Mouse (Mus musculus) embryonic facial prominence, embryonic 12.5 days (tissue): ENCODE results near the gene Kpna7. TPM values are rescaled to one million over a fixed set of nuclear protein-coding genes. Genes with fewer than 3 reads are reported as not detected.
"Not testable (repeated sequence)": the region's sequence is repeated elsewhere in the genome, so short reads cannot be mapped to it uniquely, and the experiment has no call there.

Source experiments
- ATAC-seq: fragments of 200-750 bp; cut with Nextera tagmentation; 2 replicates; pipeline ENCODE4 v1.8.0; 2017; ENCODE audit not compliant: insufficient number of reproducible peaks, insufficient read depth, low FRiP score, low TSS enrichment
- H3K27ac ChIP-seq: fragments of 300-500 bp; sonication (generic); 2 replicates; pipeline ENCODE4 v1.5.1; 2016; ENCODE audit warnings: mild to moderate bottlenecking
- H3K27me3 ChIP-seq: fragments of 300-500 bp; sonication (generic); 2 replicates; pipeline ENCODE4 v1.6.1; 2016; ENCODE audit warnings: mild to moderate bottlenecking, moderate library complexity
- H3K36me3 ChIP-seq: fragments of 300-500 bp; sonication (generic); 2 replicates; pipeline ENCODE4 v1.6.1; 2016; ENCODE audit warnings: mild to moderate bottlenecking
- H3K4me1 ChIP-seq: fragments of 300-500 bp; sonication (generic); 2 replicates; pipeline ENCODE4 v1.6.1; 2016
- H3K4me2 ChIP-seq: fragments of 300-500 bp; sonication (generic); replicated peaks from 2 replicates; pipeline ENCODE4 v1.6.1; 2016; ENCODE audit warnings: mild to moderate bottlenecking, moderate library complexity
- H3K4me3 ChIP-seq: fragments of 300-500 bp; sonication (generic); 2 replicates; pipeline ENCODE4 v1.5.1; 2016; ENCODE audit warnings: mild to moderate bottlenecking
- H3K9ac ChIP-seq: fragments of 300-500 bp; sonication (generic); 2 replicates; pipeline ENCODE4 v1.6.1; 2016; ENCODE audit warnings: mild to moderate bottlenecking, moderate library complexity
- H3K9me3 ChIP-seq: fragments of 300-500 bp; sonication (generic); 2 replicates; pipeline ENCODE4 v1.6.1; 2016; ENCODE audit warnings: mild to moderate bottlenecking, moderate library complexity
- WGBS: fragments of 180-500 bp; shearing (Covaris S2); methylation state at CpG from one replicate; pipeline ENCODE4 v1.1.7; 2016; 5-methylcytosine and 5-hydroxymethylcytosine counted together
- polyA plus RNA-seq: library from polyadenylated mRNA; unstranded; fragments of >200 nt; fragmentation: Nextera tagmentation; extraction: Ambion mirVana; gene quantifications from 2 replicates; pipeline ENCODE4 v1.2.1, GENCODE M21; 2016

Gene Kpna7
- polyA plus RNA-seq: not detected in 2 replicates

GRCm38 (mm10) chr5:145083632-145084451, at the start of gene Kpna7, which contains the start of gene Arpc1a:
Kpna7 (minus strand) TSS chr5:145084030.
Arpc1a (plus strand) TSS chr5:145083830.
- under 1% methylated on average over 54 of the region's 54 CpGs for WGBS
- Histone ChIP-seq H3K4me1 (peaks cover 9% of the 10 kb centered on the region), H3K9ac (peak within 1 kb of the TSS; percentile 72), H3K9me3 (no peaks in the 10 kb centered on the region; the same call in 1 of the 2 replicates), H3K4me3 (peak within 1 kb of the TSS; percentile 75), H3K36me3 (no peaks in the 10 kb centered on the region), H3K27ac (peak within 1 kb of the TSS; percentile 70), H3K27me3 (no peaks in the 10 kb centered on the region), H3K4me2 (peak within 1 kb of the TSS; percentile 68)
- peak; percentile 91 for ATAC-seq

GRCm38 (mm10) chr5:145133275-145133674, 49.4 kb upstream of the Kpna7 start:
- not testable (repeated sequence) for H3K27me3 ChIP-seq, H3K27ac ChIP-seq, ATAC-seq, H3K4me3 ChIP-seq, H3K9ac ChIP-seq, H3K4me2 ChIP-seq, H3K9me3 ChIP-seq, H3K4me1 ChIP-seq
- H3K36me3 ChIP-seq: peaks cover 84% of the 10 kb centered on the region
- WGBS: 85% methylated on average over 6 of the region's 6 CpGs

GRCm38 (mm10) chr5:145130995-145131394, 47.2 kb upstream of the Kpna7 start:
- H3K27me3 ChIP-seq: no peaks in the 10 kb centered on the region
- WGBS: 91% methylated on average over 3 of the region's 3 CpGs
- H3K9me3 ChIP-seq: no peaks in the 10 kb centered on the region
- H3K36me3 ChIP-seq: peaks cover 89% of the 10 kb centered on the region
- no peak overlapping the region for H3K9ac ChIP-seq
- H3K4me2 ChIP-seq: no peak overlapping the region
- H3K4me3 ChIP-seq: no peak overlapping the region
- ATAC-seq: no peak
- no peaks in the 10 kb centered on the region for H3K4me1 ChIP-seq
- H3K27ac ChIP-seq: no peak overlapping the region

- H3K27ac ChIP-seq: no peak overlapping the region
- H3K36me3 ChIP-seq: peaks cover 90% of the 10 kb centered on the region
- no peaks in the 10 kb centered on the region for H3K9me3 ChIP-seq
- no peak overlapping the region for H3K4me2 ChIP-seq
- H3K27me3 ChIP-seq: no peaks in the 10 kb centered on the region
- WGBS: 95% methylated on average over 11 of the region's 11 CpGs
- ATAC-seq: no peak
- H3K4me3 ChIP-seq: no peak overlapping the region
- no peak overlapping the region for H3K9ac ChIP-seq
- H3K4me1 ChIP-seq: no peaks in the 10 kb centered on the region
These were observed 46.4 kb upstream of the Kpna7 start for GRCm38 (mm10) chr5:145130191-145130590.

- not testable (repeated sequence) for H3K4me3 ChIP-seq, H3K9ac ChIP-seq, H3K4me1 ChIP-seq, ATAC-seq, H3K27ac ChIP-seq, H3K9me3 ChIP-seq, H3K27me3 ChIP-seq, H3K4me2 ChIP-seq
- peaks cover 90% of the 10 kb centered on the region for H3K36me3 ChIP-seq
- 94% methylated on average over 3 of the region's 6 CpGs for WGBS
These were observed 45.9 kb upstream of the Kpna7 start for GRCm38 (mm10) chr5:145129773-145130172.

GRCm38 (mm10) chr5:145129124-145129523, 45.3 kb upstream of the Kpna7 start:
- Histone ChIP-seq H3K27ac (no peak overlapping the region), H3K4me1 (no peaks in the 10 kb centered on the region), H3K9ac (no peak overlapping the region), H3K27me3 (no peaks in the 10 kb centered on the region), H3K9me3 (no peaks in the 10 kb centered on the region), H3K36me3 (peaks cover 90% of the 10 kb centered on the region), H3K4me3 (no peak overlapping the region), H3K4me2 (no peak overlapping the region)
- no peak for ATAC-seq
- 92% methylated on average over 4 of the region's 4 CpGs for WGBS

GRCm38 (mm10) chr5:145126580-145126979, 42.8 kb upstream of the Kpna7 start:
- no peak for ATAC-seq
- Histone ChIP-seq H3K4me2 (no peak overlapping the region), H3K27ac (no peak overlapping the region), H3K9ac (no peak overlapping the region), H3K4me1 (no peaks in the 10 kb centered on the region), H3K36me3 (peaks cover 76% of the 10 kb centered on the region), H3K27me3 (no peaks in the 10 kb centered on the region), H3K9me3 (no peaks in the 10 kb centered on the region), H3K4me3 (no peak overlapping the region)
- 96% methylated on average over 9 of the region's 9 CpGs for WGBS

- H3K27ac ChIP-seq: no peak overlapping the region
- H3K36me3 ChIP-seq: peaks cover 47% of the 10 kb centered on the region
- H3K4me2 ChIP-seq: no peak overlapping the region
- no peaks in the 10 kb centered on the region for H3K9me3 ChIP-seq
- H3K4me1 ChIP-seq: peaks cover 7% of the 10 kb centered on the region; the same call in 1 of the 2 replicates
- H3K4me3 ChIP-seq: no peak overlapping the region
- no peak overlapping the region for H3K9ac ChIP-seq
- H3K27me3 ChIP-seq: no peaks in the 10 kb centered on the region
- 94% methylated on average over 19 of the region's 19 CpGs for WGBS
- ATAC-seq: no peak
These were observed 39.6 kb upstream of the Kpna7 start for GRCm38 (mm10) chr5:145123396-145123795.

GRCm38 (mm10) chr5:145120921-145121320, 37.1 kb upstream of the Kpna7 start:
- Histone ChIP-seq H3K9ac (no peak overlapping the region), H3K36me3 (peaks cover 25% of the 10 kb centered on the region), H3K4me1 (peaks cover 7% of the 10 kb centered on the region; the same call in 1 of the 2 replicates), H3K4me2 (no peak overlapping the region), H3K27ac (no peak overlapping the region), H3K9me3 (no peaks in the 10 kb centered on the region), H3K4me3 (no peak overlapping the region), H3K27me3 (no peaks in the 10 kb centered on the region)
- WGBS: 48% methylated on average over 7 of the region's 7 CpGs
- no peak for ATAC-seq

- Histone ChIP-seq H3K36me3 (peaks cover 15% of the 10 kb centered on the region), H3K27me3 (peaks cover 6% of the 10 kb centered on the region; the same call in 1 of the 2 replicates), H3K4me3 (no peak overlapping the region), H3K4me2 (no peak overlapping the region), H3K27ac (no peak overlapping the region), H3K9ac (no peak overlapping the region), H3K4me1 (peaks cover 13% of the 10 kb centered on the region; the same call in 1 of the 2 replicates), H3K9me3 (no peaks in the 10 kb centered on the region)
- WGBS: 88% methylated on average over 2 of the region's 2 CpGs
- no peak for ATAC-seq
These were observed 35.6 kb upstream of the Kpna7 start for GRCm38 (mm10) chr5:145119385-145119784.

- Histone ChIP-seq H3K27me3 (peaks cover 6% of the 10 kb centered on the region; the same call in 1 of the 2 replicates), H3K36me3 (peaks cover 5% of the 10 kb centered on the region), H3K9me3 (no peaks in the 10 kb centered on the region), H3K4me3 (no peak overlapping the region), H3K9ac (no peak overlapping the region), H3K4me1 (peaks cover 19% of the 10 kb centered on the region; the same call in 1 of the 2 replicates), H3K4me2 (no peak overlapping the region), H3K27ac (no peak overlapping the region)
- 87% methylated on average over 5 of the region's 5 CpGs for WGBS
- no peak for ATAC-seq
These were observed 34.6 kb upstream of the Kpna7 start for GRCm38 (mm10) chr5:145118461-145118860.

- Histone ChIP-seq H3K9me3 (no peaks in the 10 kb centered on the region), H3K36me3 (peaks cover under 1% of the 10 kb centered on the region; the same call in 1 of the 2 replicates), H3K4me3 (no peak overlapping the region), H3K9ac (no peak overlapping the region), H3K27ac (no peak overlapping the region), H3K4me1 (peaks cover 19% of the 10 kb centered on the region; the same call in 1 of the 2 replicates), H3K4me2 (no peak overlapping the region), H3K27me3 (peaks cover 6% of the 10 kb centered on the region; the same call in 1 of the 2 replicates)
- WGBS: 50% methylated on average over 6 of the region's 6 CpGs
- no peak for ATAC-seq
These were observed 34.2 kb upstream of the Kpna7 start for GRCm38 (mm10) chr5:145118005-145118404.
